Mouse (Mus musculus): ENCODE results near the gene C2cd3.
"Not testable (repeated sequence)": the region's sequence is repeated elsewhere in the genome, so short reads cannot be mapped to it uniquely, and the experiment has no call there.

C2cd3 gene

DNA sequence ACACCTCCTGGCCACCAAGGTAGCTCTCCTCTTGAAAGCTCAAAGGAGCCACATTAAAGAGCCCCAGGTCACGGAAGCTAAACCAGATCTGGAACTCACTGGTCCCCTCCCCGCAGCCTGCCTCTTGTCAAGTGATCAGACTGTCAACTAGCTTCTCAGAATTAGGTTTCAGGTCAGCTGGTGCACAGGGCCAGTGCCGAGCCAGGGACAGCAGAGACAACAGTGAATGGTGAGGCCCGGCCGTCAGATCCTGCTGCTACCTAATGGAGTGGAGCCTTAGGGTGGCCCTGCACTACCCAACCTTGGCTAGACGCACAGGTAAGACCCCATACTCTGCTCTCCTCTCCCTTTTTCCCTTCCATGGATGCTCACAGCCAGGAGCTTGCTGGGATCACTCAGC lies 100.7 kb downstream of the C2cd3 start, which contains the start of gene Ucp3:
Ucp3 (plus strand) TSS at position 214 of the 400 bp plus-strand sequence.
- no peak for DNase-seq

DNA sequence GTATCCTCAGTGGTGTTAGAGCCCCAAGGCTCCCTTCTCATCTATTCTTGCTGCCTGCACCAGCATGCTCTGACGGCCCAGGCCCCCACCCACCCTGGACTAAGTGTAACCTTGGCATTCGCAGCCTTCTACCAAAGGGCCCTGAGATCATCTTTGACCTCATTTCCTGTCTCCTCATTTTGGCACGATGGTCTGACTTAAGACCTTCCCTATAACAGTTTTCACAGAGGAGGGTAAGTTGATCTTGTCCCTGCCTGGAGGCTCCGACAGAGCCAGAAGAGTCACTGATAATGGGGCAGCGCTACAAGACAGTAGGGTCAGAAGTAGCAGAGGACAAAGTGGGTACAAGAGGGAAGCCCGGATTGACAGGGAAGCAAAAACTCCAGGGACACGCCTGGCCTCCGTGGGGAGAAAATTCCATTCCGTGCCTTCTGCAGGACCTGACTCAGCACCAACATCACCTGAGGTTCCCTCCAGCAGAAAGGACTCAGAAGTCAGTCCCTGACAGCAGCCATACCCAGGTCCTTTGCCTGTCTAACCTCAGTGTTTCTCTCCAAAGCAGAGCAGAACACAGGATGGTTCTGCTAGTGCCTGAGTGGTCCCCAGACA lies 101.9 kb downstream of the C2cd3 start:
- no peak for DNase-seq

DNA sequence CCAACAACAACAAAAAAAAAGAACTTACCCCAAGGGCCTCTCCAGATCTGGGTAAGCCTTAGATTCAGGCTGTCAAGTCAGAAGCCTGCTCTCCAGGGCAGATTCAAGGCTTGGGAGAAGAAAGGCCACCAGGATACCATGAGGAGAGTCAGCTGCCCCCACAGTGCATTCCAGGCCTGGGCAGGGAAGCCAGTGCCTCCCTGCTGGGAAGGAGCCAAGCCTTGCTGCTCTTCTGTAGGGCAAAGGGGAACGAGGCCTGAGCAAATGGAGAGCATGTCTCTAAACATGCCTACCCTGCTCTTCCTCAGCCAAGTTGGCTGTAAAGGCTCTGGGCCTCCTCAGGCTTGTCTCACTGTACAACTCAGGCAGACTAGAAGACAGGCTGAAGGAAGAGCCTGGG lies 102.6 kb downstream of the C2cd3 start:
- DNase-seq: peak; percentile 33 to 63

DNA sequence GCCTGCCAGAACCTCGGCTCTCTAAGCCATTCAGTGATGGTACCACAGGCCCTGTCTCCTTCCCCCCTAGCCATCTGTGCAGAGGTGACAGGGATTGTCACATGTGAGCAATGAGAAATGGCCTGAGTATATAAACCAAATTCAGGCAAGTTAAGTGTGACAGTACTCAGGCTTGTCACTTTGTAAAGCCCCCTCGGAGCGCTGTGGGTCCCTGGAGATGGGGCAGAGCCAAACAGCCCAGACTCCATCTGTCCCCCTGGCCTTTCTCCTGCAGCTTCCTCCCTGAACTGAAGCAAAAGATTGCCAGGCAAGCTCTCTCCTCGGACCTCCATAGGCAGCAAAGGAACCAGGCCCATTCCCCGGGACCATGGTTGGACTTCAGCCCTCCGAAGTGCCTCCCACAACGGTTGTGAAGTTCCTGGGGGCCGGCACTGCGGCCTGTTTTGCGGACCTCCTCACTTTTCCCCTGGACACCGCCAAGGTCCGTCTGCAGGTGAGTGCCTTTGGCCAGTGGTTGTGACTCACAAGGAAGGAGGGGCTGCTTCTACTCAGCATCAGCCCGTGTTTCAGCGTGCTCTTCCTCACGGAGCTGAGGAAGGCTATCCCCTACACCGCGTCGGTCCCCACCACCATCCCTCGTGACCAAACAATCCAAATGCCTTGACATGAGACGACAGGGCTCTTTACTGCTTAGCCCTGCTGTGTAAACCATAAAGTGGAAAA lies 107.2 kb downstream of the C2cd3 start:
- peak in 1 of 2 experiments; percentile 38 for DNase-seq

DNA sequence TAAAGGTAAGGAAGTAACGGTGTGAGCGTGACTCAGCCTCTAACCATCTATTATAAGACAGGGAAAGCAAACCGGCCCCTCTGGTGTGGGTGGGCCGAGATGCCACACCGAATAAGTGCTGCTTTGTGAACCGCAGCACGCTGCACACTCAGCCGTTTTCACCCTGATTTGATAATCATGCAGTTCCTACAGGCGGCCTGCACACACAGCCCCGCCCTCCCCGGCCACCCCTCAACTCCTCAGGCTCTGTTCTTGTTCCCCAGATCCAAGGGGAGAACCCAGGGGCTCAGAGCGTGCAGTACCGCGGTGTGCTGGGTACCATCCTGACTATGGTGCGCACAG lies 107.8 kb downstream of the C2cd3 start:
- DNase-seq: peak; percentile 34 to 65

DNA sequence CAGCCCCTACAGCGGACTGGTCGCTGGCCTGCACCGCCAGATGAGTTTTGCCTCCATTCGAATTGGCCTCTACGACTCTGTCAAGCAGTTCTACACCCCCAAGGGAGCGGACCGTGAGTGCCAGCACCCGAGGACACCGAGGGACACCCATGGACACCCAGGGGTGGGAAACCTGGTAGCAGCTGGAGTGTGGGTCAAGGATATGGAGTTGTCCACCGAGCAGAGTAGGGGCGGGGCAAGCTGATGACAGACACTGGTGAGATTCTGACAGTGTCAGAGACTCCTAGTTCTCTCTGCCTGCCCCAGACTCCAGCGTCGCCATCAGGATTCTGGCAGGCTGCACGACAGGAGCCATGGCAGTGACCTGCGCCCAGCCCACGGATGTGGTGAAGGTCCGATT lies 108.1 kb downstream of the C2cd3 start:
- peak in 1 of 2 experiments; percentile 20 for DNase-seq

DNA sequence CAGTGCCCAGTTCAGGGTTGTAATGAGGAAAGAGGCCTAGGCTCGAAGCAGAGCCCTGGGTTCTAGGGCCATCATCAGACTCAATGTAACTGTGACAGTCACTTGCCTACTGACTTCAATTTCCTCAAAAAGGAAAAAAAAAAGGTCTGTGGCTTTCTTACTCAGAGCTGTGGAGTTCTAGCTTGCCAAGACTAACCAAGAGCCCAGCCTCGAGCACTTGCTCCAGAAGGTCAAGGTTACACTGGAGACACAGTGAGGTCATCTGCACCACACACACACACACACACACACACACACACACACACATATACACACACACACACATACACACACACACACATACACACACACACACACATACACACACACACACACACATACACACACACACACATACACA lies 110.0 kb downstream of the C2cd3 start:
- DNase-seq: not testable (repeated sequence)

DNA sequence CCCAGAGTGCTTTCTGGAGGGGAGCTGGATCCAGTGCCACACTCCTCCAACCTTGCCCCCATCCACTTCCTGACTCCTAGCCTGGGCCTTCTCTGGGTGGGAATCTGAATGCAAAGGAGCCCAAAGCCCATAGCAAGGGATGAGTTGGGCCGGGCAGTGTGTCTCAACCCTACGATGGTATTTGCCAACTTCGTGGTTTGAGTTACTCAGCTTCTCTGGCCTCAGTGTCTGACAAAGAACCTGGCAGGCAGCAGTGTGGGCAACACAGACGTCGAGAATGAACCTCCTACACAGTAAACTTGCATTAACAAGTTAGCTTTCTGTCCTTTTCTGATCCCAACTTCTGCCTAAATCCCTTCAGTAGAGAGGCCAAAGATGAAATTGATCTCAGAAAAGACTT lies 112.5 kb downstream of the C2cd3 start:
- DNase-seq: no peak

DNA sequence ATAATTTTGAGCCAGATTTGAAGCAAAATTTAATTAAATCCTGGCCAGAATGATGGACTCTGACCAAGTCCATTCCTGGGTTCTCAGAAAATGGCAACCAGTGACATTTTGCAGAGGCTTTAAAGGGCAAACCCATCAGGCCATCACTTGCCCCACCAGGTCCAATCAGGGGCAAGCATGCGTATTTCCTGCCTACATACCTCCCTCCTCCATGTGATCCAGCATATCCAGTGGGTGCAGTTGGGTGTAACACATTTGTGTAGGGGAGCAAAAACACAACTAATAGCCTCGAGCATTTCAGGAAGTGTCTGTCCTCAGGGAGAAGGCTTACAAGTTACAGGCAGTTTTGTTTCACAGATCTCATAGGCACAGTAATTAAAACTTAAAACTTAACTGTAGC lies 115.3 kb downstream of the C2cd3 start:
- DNase-seq: no peak

DNA sequence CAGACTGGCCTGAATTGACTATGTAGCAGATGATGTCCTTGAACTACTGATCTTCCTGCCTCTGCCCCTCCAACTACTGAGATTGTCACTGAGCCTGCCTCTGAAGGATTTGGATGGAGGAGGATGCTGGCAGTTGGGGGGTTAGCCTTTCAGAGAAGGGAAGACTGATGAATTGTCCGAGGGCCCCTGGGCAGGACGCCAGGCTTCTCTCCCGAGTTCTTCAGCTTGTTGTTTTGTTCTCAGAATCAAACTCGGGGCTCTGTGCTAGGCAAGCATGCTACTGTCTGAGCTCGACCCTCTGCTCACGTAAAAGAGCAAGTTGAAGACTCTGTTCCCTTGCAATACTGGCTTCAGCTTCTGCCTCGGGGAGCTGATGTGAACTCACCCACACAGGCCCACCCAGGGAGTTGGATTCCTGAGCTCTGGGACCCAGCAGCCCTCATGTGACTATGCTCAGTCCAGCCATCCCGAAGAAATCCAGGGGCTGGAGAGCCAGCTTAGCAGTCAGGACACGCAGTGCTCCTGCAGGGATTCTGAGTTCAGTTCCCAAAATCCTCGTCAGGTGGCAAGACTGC lies 116.5 kb downstream of the C2cd3 start:
- peak; percentile 54 to 67 for DNase-seq

DNA sequence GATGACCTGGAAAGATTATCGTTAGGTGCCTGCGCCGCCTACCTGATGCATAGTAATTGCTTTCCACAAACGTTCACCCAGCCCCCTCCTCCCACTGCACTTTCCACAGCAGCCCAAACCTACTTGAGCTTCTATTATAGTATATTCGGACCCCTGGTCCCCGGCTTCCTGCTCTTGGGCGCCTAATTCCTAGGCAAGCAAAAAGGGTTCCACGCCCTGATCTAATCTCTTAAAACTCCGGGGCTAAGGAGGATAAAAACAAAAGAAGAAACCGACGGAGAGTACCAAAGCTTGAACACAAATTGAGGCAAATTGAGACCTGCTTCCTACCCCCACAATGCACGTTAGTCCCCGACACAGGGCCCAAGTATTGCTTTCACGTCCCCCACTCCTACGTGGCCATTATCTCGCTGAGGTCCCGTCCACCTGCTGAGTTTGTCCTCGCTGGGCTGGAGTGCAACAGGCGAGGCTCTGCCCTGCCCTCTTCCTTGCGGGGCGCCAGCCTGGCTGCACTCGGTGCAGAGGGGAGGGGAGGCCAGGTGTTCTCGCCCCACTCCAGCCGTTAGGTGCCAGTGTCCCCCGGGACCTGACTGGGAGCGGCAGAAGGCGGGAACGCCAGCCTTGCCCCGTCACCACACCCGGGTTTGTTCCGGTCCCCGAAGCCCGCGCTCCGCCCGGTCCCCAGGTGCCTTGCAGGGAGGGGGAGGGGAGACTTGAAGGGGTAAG lies 120.5 kb downstream of the C2cd3 start:
- DNase-seq: peak; percentile 34 to 59

DNA sequence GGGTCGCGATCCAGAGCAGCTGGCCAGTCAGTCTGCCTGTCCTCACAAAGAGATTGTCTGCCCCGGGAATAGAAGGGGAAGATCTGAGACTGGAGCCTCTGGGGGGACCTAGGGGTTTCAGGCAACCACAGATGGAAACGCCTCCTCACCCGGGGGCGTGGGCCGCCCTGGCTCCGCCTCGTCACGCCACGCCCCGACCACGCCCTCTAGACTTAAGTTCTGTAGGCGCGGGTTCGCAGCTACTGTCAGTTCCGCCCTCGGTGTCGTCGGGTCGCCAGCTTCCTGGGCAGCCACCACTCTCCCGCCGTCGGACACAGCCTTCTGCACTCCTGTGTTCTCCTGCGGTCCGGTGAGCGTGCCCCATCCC lies 121.1 kb downstream of the C2cd3 start, which contains the start of gene Ucp2:
Ucp2 (plus strand) TSS at position 221 of the 367 bp plus-strand sequence.
- peak; percentile 91 to 94 for DNase-seq

DNA sequence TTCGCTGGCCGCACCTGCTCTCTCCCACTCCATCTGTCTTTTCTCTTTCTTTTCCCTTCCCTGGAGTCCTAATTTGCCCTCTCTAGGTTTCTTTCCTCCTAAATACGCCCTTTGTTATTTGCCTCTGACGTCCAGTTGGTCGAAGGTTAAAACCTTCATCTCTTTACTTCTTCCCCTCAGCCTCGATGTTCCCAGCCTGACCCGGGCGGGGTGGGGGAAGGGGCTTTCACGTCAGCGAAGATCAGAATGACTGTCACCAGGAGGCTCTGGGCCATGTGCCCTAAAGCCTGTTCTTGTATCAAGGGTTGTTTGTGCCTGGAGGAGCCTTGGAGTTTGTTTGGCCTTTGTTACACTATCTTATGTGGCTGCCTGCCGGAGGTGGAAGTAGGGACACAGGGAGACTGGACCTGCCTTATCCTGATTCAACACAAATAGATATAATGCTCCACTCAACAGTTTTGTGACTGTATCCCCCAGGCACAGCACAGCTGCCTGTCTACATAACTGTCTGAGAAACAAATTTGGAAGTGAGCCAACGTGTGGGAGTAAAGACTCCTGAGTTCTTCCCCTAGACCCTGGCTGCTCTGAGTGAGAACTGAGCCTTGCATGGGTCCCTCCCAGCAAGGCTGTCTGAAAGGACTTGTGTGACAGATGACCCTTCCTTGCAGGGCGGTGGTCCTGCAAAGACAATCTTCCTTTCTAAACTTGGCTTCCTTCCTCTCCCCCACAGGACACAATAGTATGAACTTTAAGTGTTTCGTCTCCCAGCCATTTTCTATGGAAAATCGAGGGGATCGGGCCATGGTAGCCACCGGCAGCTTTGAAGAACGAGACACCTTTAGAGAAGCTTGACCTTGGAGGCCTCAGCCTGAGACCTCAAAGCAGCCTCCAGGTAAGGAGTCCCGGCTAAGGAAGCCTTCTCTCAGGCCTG lies 121.7 kb downstream of the C2cd3 start:
- peak; percentile 63 to 70 for DNase-seq

DNA sequence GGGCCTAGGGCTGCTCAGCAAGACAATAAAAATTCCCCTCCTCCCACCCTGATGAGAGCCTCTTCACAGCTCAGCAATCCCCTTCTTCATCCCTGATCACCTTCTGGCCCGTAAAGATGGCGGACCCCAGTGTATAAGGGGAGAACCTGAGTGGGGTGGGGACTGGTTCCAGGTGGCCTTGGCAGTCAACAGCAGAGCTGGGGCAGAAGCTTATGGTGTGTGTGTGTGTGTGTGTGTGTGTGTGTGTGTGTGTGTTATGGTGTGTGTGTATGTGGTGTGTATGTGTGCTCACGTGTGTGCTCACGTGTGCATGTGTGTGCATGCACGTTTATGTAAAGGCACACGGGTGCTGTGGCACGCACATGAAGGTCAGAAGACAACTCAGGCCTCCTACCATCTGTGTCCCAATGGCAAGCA lies 122.4 kb downstream of the C2cd3 start:
- peak in 1 of 2 experiments; percentile 39 for DNase-seq

DNA sequence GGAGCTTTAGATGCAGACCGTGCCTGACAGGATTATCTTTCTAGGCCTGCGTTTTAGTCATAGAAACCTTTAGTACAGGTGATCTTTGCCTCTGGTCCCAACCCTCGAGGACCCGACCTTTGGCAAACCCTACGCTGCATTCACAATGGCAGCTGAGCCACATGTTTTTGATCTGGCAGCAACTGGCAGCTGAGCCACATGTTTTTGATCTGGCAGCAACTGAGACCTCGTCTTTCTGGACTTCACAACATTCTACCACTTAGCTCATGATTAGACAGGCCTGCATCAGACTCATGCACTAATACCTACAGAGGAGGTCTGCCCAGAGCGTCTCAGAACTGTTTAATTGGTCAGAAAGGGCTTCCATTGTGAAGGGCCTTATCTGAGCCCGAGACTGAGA lies 123.0 kb downstream of the C2cd3 start:
- DNase-seq: peak in 1 of 2 experiments; percentile 30

DNA sequence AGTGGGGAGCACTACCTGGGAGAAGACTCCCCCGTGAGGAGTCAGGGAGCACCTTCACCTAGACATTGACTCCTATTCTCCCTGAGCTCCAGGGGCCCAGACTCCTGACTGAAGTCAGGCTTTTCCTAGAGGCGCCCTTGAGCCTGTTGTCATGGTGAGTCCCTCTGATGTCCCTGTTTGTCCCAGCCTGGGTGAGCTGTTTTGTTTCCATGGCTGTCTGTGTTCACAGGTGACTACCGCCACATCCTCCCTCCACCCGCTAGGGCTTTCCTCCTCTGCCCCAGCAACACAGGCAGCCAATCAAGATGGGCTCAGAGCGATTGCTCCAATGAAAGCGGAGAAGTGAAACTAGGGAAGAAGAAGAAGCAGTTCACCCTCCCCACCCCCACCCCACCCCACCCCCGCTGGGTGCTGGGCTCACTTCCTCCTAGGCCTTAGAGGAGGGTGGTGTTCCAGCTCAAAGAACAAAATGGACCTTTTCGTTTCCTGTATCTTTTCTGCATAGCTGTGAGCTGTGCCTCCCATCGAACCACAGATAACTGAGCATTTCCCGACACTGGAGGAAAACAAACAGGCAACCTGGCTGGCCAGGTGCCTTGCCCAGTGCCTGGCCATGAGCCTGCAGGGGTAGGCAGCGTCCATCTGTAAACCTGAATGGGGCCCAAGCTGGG lies 123.7 kb downstream of the C2cd3 start:
- peak; percentile 68 to 82 for DNase-seq

DNA sequence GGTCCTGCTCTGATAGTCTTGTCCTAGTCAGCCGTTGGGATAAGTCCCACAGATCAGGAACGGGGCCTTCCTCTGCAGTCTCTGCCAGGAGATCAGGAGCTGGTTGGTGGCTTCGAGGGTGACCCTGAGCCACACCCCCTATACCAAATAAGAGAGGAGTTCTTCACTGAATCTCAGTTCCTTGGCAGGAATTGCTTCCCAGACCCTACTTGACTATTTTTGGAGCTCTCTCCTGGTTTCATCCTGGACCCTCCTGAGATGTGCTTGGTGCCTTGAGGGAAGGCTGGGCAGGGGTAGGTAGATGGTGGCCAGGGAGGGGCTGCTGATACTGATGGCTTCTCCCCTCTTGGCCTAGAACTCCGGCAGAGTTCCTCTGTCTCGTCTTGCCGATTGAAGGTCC lies 124.3 kb downstream of the C2cd3 start:
- no peak for DNase-seq

DNA sequence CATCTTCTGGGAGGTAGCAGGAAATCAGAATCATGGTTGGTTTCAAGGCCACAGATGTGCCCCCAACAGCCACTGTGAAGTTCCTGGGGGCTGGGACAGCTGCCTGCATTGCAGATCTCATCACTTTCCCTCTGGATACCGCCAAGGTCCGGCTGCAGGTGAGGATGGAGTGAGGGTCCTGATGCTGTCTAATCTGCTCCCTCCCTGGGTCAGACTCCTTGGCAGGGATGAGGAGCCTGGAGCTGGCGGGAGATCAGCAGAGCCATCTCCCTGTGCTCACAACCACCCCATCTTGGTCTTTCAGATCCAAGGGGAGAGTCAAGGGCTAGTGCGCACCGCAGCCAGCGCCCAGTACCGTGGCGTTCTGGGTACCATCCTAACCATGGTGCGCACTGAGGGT lies 124.8 kb downstream of the C2cd3 start:
- no peak for DNase-seq

DNA sequence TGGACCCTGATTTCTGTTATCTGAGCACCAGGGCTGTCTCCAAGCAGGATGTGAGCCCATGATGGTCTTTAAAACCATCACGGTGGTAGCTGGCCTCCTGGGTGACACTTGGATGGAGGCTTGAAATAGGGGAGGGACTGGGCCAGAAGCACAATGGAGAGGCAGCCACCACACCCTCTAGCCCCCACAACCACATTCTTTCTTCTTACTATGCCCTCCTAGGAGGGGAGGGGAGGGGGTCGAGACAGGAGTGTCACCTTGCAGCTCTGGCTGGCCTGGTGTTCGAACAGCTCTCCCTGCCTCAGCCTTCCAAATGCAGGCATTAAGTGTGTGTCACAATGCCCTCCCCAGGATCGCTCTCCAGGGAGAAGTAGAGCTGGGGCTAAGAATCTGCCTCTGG lies 125.4 kb downstream of the C2cd3 start:
- DNase-seq: no peak

DNA sequence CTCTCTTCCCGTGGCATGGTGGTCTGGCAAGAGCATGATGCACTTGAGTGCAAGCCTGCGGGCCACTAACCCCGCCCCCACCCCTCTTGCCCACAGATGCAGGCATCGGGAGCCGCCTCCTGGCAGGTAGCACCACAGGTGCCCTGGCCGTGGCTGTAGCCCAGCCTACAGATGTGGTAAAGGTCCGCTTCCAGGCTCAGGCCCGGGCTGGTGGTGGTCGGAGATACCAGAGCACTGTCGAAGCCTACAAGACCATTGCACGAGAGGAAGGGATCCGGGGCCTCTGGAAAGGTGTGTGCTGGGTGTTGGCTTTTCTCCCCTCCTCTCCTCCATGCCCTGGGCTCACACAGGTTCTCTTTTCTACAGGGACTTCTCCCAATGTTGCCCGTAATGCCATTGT lies 125.9 kb downstream of the C2cd3 start:
- no peak for DNase-seq

DNA sequence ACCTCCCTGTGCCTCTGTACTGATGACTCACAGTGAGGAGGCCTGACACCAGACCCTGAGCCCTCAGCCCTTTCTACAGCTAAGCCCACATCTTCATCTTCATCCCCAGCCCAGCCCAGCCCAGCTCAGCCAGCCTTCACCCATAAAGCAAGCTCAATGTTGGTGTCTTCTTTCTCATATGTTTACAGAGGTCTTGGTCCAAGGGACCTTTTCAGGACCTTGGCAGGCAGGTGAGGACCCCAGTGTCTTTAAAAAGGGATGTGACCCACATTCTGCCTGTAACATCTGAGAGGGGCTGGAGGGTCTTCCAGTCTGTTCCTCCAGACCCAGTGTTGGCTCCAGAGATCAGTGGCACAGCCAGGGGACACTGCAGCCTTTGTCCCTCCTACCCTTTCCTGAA lies 127.4 kb downstream of the C2cd3 start:
- no peak for DNase-seq

Data from kidney, postnatal 4 days (tissue).